Mouse (Mus musculus): ENCODE results near the gene Hjurp. TPM values are rescaled to one million over a fixed set of nuclear protein-coding genes. Genes with fewer than 3 reads are reported as not detected.

Gene Hjurp
- polyA plus RNA-seq, 1 experiment: 217 TPM

GRCm38 (mm10) chr1:88237311-88237710 is 40.1 kb downstream of the Hjurp start:
- Histone ChIP-seq H3K4me3 (ENCODE audit: low read depth, low read length) (no peak overlapping the region), H3K9me3 (replicated peaks; ENCODE audit: control insufficient read depth, insufficient read depth, low read length, poor library complexity, severe bottlenecking) (no peaks in the 10 kb centered on the region), H3K9ac (ENCODE audit: low read depth, poor library complexity, severe bottlenecking) (no peak overlapping the region), H3K4me1 (ENCODE audit: control insufficient read depth, insufficient read depth, low read length) (no peaks in the 10 kb centered on the region), H3K27ac (ENCODE audit: insufficient read depth, low read length) (no peak overlapping the region), H3K36me3 (ENCODE audit: control insufficient read depth, insufficient read depth, low read length, poor library complexity, severe bottlenecking) (no peaks in the 10 kb centered on the region), H3K27me3 (ENCODE audit: control insufficient read depth, insufficient read depth, low read length, poor library complexity, severe bottlenecking) (no peaks in the 10 kb centered on the region)
- TF ChIP-seq EP300 (IDR thresholded peaks at IDR 0.05; ENCODE audit: insufficient read depth, low read depth, low read length) (no peak), POLR2A (IDR thresholded peaks at IDR 0.05; ENCODE audit: insufficient read depth, low read length) (no peak), CTCF (IDR thresholded peaks at IDR 0.05; ENCODE audit: low read depth, low read length) (no peak)

- no peaks in the 10 kb centered on the region for H3K4me1 ChIP-seq (ENCODE audit: control insufficient read depth, insufficient read depth, low read length)
- no peak overlapping the region for H3K9ac ChIP-seq (ENCODE audit: low read depth, poor library complexity, severe bottlenecking)
- no peak overlapping the region for H3K27ac ChIP-seq (ENCODE audit: insufficient read depth, low read length)
- H3K4me3 ChIP-seq (ENCODE audit: low read depth, low read length): no peak overlapping the region
- TF ChIP-seq EP300 (IDR thresholded peaks at IDR 0.05; ENCODE audit: insufficient read depth, low read depth, low read length): no peak
- TF ChIP-seq POLR2A (IDR thresholded peaks at IDR 0.05; ENCODE audit: insufficient read depth, low read length): no peak
- no peak for TF ChIP-seq CTCF (IDR thresholded peaks at IDR 0.05; ENCODE audit: low read depth, low read length)
- no peaks in the 10 kb centered on the region for H3K36me3 ChIP-seq (ENCODE audit: control insufficient read depth, insufficient read depth, low read length, poor library complexity, severe bottlenecking)
- no peaks in the 10 kb centered on the region for H3K27me3 ChIP-seq (ENCODE audit: control insufficient read depth, insufficient read depth, low read length, poor library complexity, severe bottlenecking)
- no peaks in the 10 kb centered on the region for H3K9me3 ChIP-seq (replicated peaks; ENCODE audit: control insufficient read depth, insufficient read depth, low read length, poor library complexity, severe bottlenecking)
These were observed 41.5 kb downstream of the Hjurp start for GRCm38 (mm10) chr1:88235894-88236415.

GRCm38 (mm10) chr1:88235046-88235893 is 42.2 kb downstream of the Hjurp start:
- Histone ChIP-seq H3K9me3 (replicated peaks; ENCODE audit: control insufficient read depth, insufficient read depth, low read length, poor library complexity, severe bottlenecking) (no peaks in the 10 kb centered on the region), H3K4me3 (ENCODE audit: low read depth, low read length) (no peak overlapping the region)

GRCm38 (mm10) chr1:88234646-88235045 is 42.8 kb downstream of the Hjurp start:
- Histone ChIP-seq H3K9me3 (replicated peaks; ENCODE audit: control insufficient read depth, insufficient read depth, low read length, poor library complexity, severe bottlenecking) (no peaks in the 10 kb centered on the region), H3K4me1 (ENCODE audit: control insufficient read depth, insufficient read depth, low read length) (no peaks in the 10 kb centered on the region), H3K9ac (ENCODE audit: low read depth, poor library complexity, severe bottlenecking) (no peak overlapping the region), H3K4me3 (ENCODE audit: low read depth, low read length) (no peak overlapping the region), H3K27ac (ENCODE audit: insufficient read depth, low read length) (no peak overlapping the region), H3K27me3 (ENCODE audit: control insufficient read depth, insufficient read depth, low read length, poor library complexity, severe bottlenecking) (no peaks in the 10 kb centered on the region), H3K36me3 (ENCODE audit: control insufficient read depth, insufficient read depth, low read length, poor library complexity, severe bottlenecking) (no peaks in the 10 kb centered on the region)
- TF ChIP-seq POLR2A (IDR thresholded peaks at IDR 0.05; ENCODE audit: insufficient read depth, low read length) (no peak), CTCF (IDR thresholded peaks at IDR 0.05; ENCODE audit: low read depth, low read length) (no peak), EP300 (IDR thresholded peaks at IDR 0.05; ENCODE audit: insufficient read depth, low read depth, low read length) (no peak)

More at GRCm38 (mm10) chr1:88235046-88235893, 42.2 kb downstream of the Hjurp start:
- no peaks in the 10 kb centered on the region for H3K4me1 ChIP-seq (ENCODE audit: control insufficient read depth, insufficient read depth, low read length)
- no peaks in the 10 kb centered on the region for H3K27me3 ChIP-seq (ENCODE audit: control insufficient read depth, insufficient read depth, low read length, poor library complexity, severe bottlenecking)
- no peaks in the 10 kb centered on the region for H3K36me3 ChIP-seq (ENCODE audit: control insufficient read depth, insufficient read depth, low read length, poor library complexity, severe bottlenecking)
- no peak for TF ChIP-seq CTCF (IDR thresholded peaks at IDR 0.05; ENCODE audit: low read depth, low read length)
- no peak for TF ChIP-seq POLR2A (IDR thresholded peaks at IDR 0.05; ENCODE audit: insufficient read depth, low read length)
- no peak for TF ChIP-seq EP300 (IDR thresholded peaks at IDR 0.05; ENCODE audit: insufficient read depth, low read depth, low read length)
- no peak overlapping the region for H3K9ac ChIP-seq (ENCODE audit: low read depth, poor library complexity, severe bottlenecking)
- H3K27ac ChIP-seq (ENCODE audit: insufficient read depth, low read length): no peak overlapping the region

- Histone ChIP-seq H3K4me1 (ENCODE audit: control insufficient read depth, insufficient read depth, low read length) (no peaks in the 10 kb centered on the region), H3K36me3 (ENCODE audit: control insufficient read depth, insufficient read depth, low read length, poor library complexity, severe bottlenecking) (no peaks in the 10 kb centered on the region), H3K9ac (ENCODE audit: low read depth, poor library complexity, severe bottlenecking) (no peak overlapping the region), H3K27me3 (ENCODE audit: control insufficient read depth, insufficient read depth, low read length, poor library complexity, severe bottlenecking) (no peaks in the 10 kb centered on the region), H3K27ac (ENCODE audit: insufficient read depth, low read length) (no peak overlapping the region), H3K9me3 (replicated peaks; ENCODE audit: control insufficient read depth, insufficient read depth, low read length, poor library complexity, severe bottlenecking) (no peaks in the 10 kb centered on the region), H3K4me3 (ENCODE audit: low read depth, low read length) (no peak overlapping the region)
- no peak for TF ChIP-seq EP300 (IDR thresholded peaks at IDR 0.05; ENCODE audit: insufficient read depth, low read depth, low read length)
- TF ChIP-seq CTCF (IDR thresholded peaks at IDR 0.05; ENCODE audit: low read depth, low read length): no peak
- no peak for TF ChIP-seq POLR2A (IDR thresholded peaks at IDR 0.05; ENCODE audit: insufficient read depth, low read length)
These were observed 43.2 kb downstream of the Hjurp start for GRCm38 (mm10) chr1:88234248-88234610.

Data from ES-Bruce4 (cell line).